Mouse (Mus musculus): ENCODE measurements around the gene Hpca.

Gene Hpca

GRCm38 (mm10) chr4:129121569-129122086 is at the start of gene Hpca:
Gene Hpca (minus strand): TSS chr4:129122036.
- DNase-seq (ENCODE audit: low spot score in 2 of 2): no peak

GRCm38 (mm10) chr4:129161581-129162255 is 39.9 kb upstream of the Hpca start:
- DNase-seq (ENCODE audit: low spot score in 2 of 2): no peak

GRCm38 (mm10) chr4:129161076-129161475 is 39.2 kb upstream of the Hpca start:
- no peak for DNase-seq (ENCODE audit: low spot score in 2 of 2)

- no peak for DNase-seq (ENCODE audit: low spot score in 2 of 2)
These were observed 36.7 kb upstream of the Hpca start for GRCm38 (mm10) chr4:129158549-129158948.

GRCm38 (mm10) chr4:129157541-129157940 is 35.7 kb upstream of the Hpca start:
- no peak for DNase-seq (ENCODE audit: low spot score in 2 of 2)

GRCm38 (mm10) chr4:129151276-129151811 is 29.5 kb upstream of the Hpca start:
- DNase-seq (ENCODE audit: low spot score in 2 of 2): no peak

- DNase-seq (ENCODE audit: low spot score in 2 of 2): no peak
These were observed 27.5 kb upstream of the Hpca start for GRCm38 (mm10) chr4:129149321-129149720.

GRCm38 (mm10) chr4:129147552-129148103 is 25.8 kb upstream of the Hpca start:
- DNase-seq (ENCODE audit: low spot score in 2 of 2): no peak

- DNase-seq (ENCODE audit: low spot score in 2 of 2): no peak
These were observed 24.6 kb upstream of the Hpca start for GRCm38 (mm10) chr4:129146392-129146791.

GRCm38 (mm10) chr4:129145943-129146342 is 24.1 kb upstream of the Hpca start:
- DNase-seq (ENCODE audit: low spot score in 2 of 2): no peak

GRCm38 (mm10) chr4:129145411-129145810 is 23.6 kb upstream of the Hpca start:
- DNase-seq (ENCODE audit: low spot score in 2 of 2): no peak

GRCm38 (mm10) chr4:129144401-129145367 is 22.8 kb upstream of the Hpca start:
- no peak for DNase-seq (ENCODE audit: low spot score in 2 of 2)

- no peak for DNase-seq (ENCODE audit: low spot score in 2 of 2)
These were observed 21.7 kb upstream of the Hpca start for GRCm38 (mm10) chr4:129143509-129143908.

GRCm38 (mm10) chr4:129142439-129143045 is 20.7 kb upstream of the Hpca start:
- DNase-seq (ENCODE audit: low spot score in 2 of 2): no peak

- DNase-seq (ENCODE audit: low spot score in 2 of 2): no peak
These were observed 20.0 kb upstream of the Hpca start for GRCm38 (mm10) chr4:129141560-129142438.

GRCm38 (mm10) chr4:129140808-129141207 is 19.0 kb upstream of the Hpca start:
- DNase-seq (ENCODE audit: low spot score in 2 of 2): no peak

- no peak for DNase-seq (ENCODE audit: low spot score in 2 of 2)
These were observed 17.8 kb upstream of the Hpca start for GRCm38 (mm10) chr4:129139642-129140041.

GRCm38 (mm10) chr4:129137392-129138321 is 15.8 kb upstream of the Hpca start:
- DNase-seq (ENCODE audit: low spot score in 2 of 2): no peak

- no peak for DNase-seq (ENCODE audit: low spot score in 2 of 2)
These were observed 14.9 kb upstream of the Hpca start, which contains the start of gene Fndc5 for GRCm38 (mm10) chr4:129136579-129137391. Gene Fndc5 (plus strand): TSS chr4:129136999.
